Mouse (Mus musculus) heart, adult 2 months (tissue): Measurements from ENCODE around the gene Cntfr.
"Not testable (repeated sequence)": the region's sequence is repeated elsewhere in the genome, so short reads cannot be mapped to it uniquely, and the experiment has no call there.

Experiments
- CTCF ChIP-seq: fragments of 200-600 bp; IDR thresholded peaks from 2 replicates; pipeline ENCODE4 v1.8.1; 2022; ENCODE audit warnings: antibody characterized with exemption, mild to moderate bottlenecking, moderate library complexity
- POLR2A ChIP-seq: fragments of 200-500 bp; IDR thresholded peaks from 2 replicates; pipeline ENCODE4 v1.6.1; 2011; ENCODE audit warnings: mild to moderate bottlenecking, low read depth, low read length, control low read depth; ENCODE audit not compliant: insufficient read depth

- not testable (repeated sequence) for TF ChIP-seq CTCF, POLR2A
These were observed 1.6 kb upstream of the Cntfr start for GRCm38 (mm10) chr4:41698421-41699016.
